Mouse (Mus musculus) forebrain, embryonic 10.5 days (tissue): Measurements from ENCODE around the gene Dnase1. TPM values are rescaled to one million over a fixed set of nuclear protein-coding genes. Genes with fewer than 3 reads are reported as not detected.
"Not testable (repeated sequence)": the region's sequence is repeated elsewhere in the genome, so short reads cannot be mapped to it uniquely, and the experiment has no call there.

ENCODE experiments used
- DNase-seq: peaks from one replicate; pipeline ENCODE4 v3.0.0-alpha.2; 2017; ENCODE audit warnings: low spot score; ENCODE audit errors: extremely low spot score
- H3K27ac ChIP-seq: fragments of 300-500 bp; sonication (generic); 2 replicates; pipeline ENCODE4 v1.5.1; 2016; ENCODE audit warnings: mild to moderate bottlenecking
- H3K27me3 ChIP-seq: fragments of 300-500 bp; sonication (generic); 2 replicates; pipeline ENCODE4 v1.6.1; 2016; ENCODE audit warnings: mild to moderate bottlenecking; ENCODE audit not compliant: poor library complexity, severe bottlenecking
- H3K36me3 ChIP-seq: fragments of 300-500 bp; sonication (generic); replicated peaks from 2 replicates; pipeline ENCODE4 v1.6.1; 2016; ENCODE audit warnings: mild to moderate bottlenecking, moderate library complexity
- H3K4me1 ChIP-seq: fragments of 300-500 bp; sonication (generic); 2 replicates; pipeline ENCODE4 v1.6.1; 2016
- H3K4me3 ChIP-seq: fragments of 300-500 bp; sonication (generic); 2 replicates; pipeline ENCODE4 v1.5.1; 2016; ENCODE audit warnings: mild to moderate bottlenecking, moderate library complexity
- H3K9me3 ChIP-seq: fragments of 300-500 bp; sonication (generic); 2 replicates; pipeline ENCODE4 v1.6.1; 2016; ENCODE audit warnings: mild to moderate bottlenecking, moderate library complexity
- WGBS: fragments of 180-500 bp; shearing (Covaris S2); methylation state at CpG from one replicate; pipeline ENCODE4 v1.1.7; 2016; 5-methylcytosine and 5-hydroxymethylcytosine counted together
- polyA plus RNA-seq: library from polyadenylated mRNA; unstranded; fragments of >200 nt; fragmentation: Nextera tagmentation; extraction: Ambion mirVana; gene quantifications from 2 replicates; pipeline ENCODE4 v1.2.1, GENCODE M21; 2016

Gene Dnase1
- 5.7 and 6.1 TPM in 2 replicates for polyA plus RNA-seq

DNA sequence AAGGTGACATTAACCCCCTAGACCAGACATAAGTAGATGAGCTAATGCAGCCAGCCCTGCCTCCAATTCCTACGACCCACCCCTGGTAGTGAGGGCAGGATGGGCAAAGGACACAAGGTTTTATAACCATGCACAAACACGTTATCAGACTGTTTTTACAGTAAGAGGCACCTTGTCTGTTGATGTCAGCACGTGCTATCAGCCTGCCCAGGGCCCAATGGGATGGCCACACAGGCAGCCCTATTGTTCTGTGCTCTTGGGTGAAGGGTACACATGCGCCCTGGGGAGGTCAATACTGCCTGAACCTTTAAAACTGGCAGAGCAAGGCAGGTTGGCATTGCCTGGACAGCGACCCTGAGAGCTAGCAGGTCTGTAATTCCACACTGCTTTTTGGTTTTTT lies at the start of gene Dnase1:
Dnase1 (plus strand) TSS at position 136 of the 400 bp plus-strand sequence.
- H3K4me3 ChIP-seq, result no peak within 1 kb of the TSS
- H3K4me1 ChIP-seq, result no peaks in the 10 kb centered on the region
- no peaks in the 10 kb centered on the region for H3K9me3 ChIP-seq
- H3K27ac ChIP-seq, result no peak within 1 kb of the TSS
- peaks cover 60% of the 10 kb centered on the region for H3K36me3 ChIP-seq
- H3K27me3 ChIP-seq, result no peaks in the 10 kb centered on the region
- WGBS, result 91% methylated on average over 5 of the region's 5 CpGs
- no peak for DNase-seq

GRCm38 (mm10) chr16:3988410-3988809 lies 48.3 kb upstream of the Dnase1 start:
- Histone ChIP-seq H3K9me3 (no peaks in the 10 kb centered on the region), H3K27me3 (no peaks in the 10 kb centered on the region), H3K4me1 (no peaks in the 10 kb centered on the region), H3K4me3 (no peak overlapping the region), H3K27ac (no peak overlapping the region), H3K36me3 (peaks cover 100% of the 10 kb centered on the region)
- 93% methylated on average over 4 of the region's 4 CpGs for WGBS
- DNase-seq, result no peak

GRCm38 (mm10) chr16:4003489-4004398 lies 33.0 kb upstream of the Dnase1 start, which contains the start of gene Slx4:
TSS of gene Slx4 (minus strand) at chr16:4003770.
- peak; percentile 95 for DNase-seq
- Histone ChIP-seq H3K36me3 (peaks cover 27% of the 10 kb centered on the region), H3K4me3 (peak within 1 kb of the TSS; percentile 90), H3K27me3 (no peaks in the 10 kb centered on the region), H3K9me3 (peaks cover 4% of the 10 kb centered on the region; the same call in 1 of the 2 replicates), H3K27ac (peak within 1 kb of the TSS; percentile 90), H3K4me1 (peaks cover 21% of the 10 kb centered on the region)
- under 1% methylated on average over 58 of the region's 58 CpGs for WGBS

DNA sequence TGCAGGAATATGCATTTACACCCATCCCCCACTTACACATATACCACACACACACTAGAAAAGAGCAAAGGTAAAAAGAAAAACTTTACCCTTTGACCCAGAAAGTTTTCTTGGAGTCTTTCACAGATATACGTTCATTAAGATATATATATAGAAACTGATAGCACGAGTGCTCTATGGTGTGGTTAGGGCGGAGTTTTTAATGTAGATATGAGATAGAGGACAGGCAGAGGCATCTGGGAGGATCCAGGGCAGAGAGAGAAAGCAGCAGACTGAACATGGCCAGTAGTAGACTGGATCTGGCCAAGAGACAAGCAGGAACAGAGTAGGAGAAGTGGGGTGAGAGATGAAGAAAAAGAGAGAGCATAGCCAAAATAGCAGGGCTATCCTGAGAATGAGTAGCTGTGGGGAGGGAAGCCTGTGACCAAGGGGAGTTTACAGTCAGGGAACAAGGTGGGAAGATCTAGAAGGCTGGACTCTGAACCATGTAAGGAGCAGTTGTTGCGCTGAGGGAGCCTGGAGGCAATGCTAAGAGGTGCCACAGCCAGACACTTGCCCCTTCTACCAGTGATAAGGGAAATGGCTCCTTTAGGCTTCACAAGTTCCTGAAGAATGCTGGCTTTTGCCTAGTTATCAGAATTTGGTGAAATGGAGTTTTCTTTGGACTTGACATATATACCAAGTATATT lies 23.7 kb upstream of the Dnase1 start:
- Histone ChIP-seq H3K9me3 (peaks cover 9% of the 10 kb centered on the region), H3K27ac (no peak overlapping the region), H3K27me3 (no peaks in the 10 kb centered on the region), H3K4me3 (no peak overlapping the region), H3K36me3 (no peaks in the 10 kb centered on the region), H3K4me1 (no peaks in the 10 kb centered on the region)
- DNase-seq, result no peak
- 77% methylated on average over 4 of the region's 4 CpGs for WGBS

DNA sequence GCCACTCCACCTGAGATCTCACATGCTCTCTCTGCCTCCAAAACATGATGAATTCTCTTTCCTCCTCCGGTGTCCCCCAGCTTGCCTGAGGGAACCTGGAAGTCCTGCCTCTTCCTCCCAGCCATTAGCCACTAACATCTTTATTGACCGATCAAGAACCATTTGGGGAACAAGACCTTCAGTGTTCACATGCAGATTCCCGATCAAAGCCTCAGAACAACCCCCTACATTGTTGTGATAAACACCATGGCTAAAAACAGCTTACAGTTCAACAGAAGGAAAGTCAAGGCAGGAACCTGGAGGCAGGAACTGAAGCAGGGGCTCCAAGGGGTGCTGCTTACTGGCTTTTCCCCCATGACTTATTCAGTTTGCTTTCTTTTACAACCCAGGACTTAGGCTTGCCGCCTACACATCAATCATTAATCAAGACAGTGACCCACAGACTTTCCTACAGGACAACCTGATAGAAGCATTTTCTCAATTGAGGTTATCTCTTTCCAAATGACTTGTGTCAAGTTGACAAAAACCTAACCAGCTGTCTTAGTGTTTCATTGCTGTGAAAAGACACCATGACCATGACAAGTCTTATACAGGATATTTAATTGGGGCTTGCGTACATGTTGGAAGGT lies 22.6 kb upstream of the Dnase1 start:
- Histone ChIP-seq H3K4me3 (no peak overlapping the region), H3K27ac (no peak overlapping the region), H3K4me1 (no peaks in the 10 kb centered on the region)

GRCm38 (mm10) chr16:4016786-4017185 lies 20.0 kb upstream of the Dnase1 start:
- not testable (repeated sequence) for H3K36me3 ChIP-seq, H3K4me3 ChIP-seq

More for the DNA sequence above, 22.6 kb upstream of the Dnase1 start:
- Histone ChIP-seq H3K36me3 (no peaks in the 10 kb centered on the region), H3K27me3 (no peaks in the 10 kb centered on the region), H3K9me3 (peaks cover 8% of the 10 kb centered on the region)
- 85% methylated on average over 5 of the region's 5 CpGs for WGBS
- no peak for DNase-seq

DNA sequence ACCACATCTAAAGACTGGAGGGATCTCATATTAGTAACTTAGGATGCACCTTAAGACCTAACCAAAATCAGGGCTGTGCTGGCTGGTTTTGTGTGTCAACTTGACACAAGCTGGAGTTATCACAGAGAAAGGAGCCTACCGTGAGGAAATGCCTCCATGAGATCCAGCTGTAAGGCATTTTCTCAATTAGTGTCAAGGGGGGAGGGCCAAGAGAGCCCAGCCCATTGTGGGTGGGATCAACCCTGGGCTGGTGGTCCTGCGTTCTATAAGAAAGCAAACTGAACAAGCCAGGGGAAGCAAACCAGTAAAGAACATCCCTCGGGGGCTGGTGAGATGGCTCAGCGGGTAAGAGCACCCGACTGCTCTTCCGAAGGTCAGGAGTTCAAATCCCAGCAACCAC lies 19.3 kb upstream of the Dnase1 start:
- not testable (repeated sequence) for H3K4me1 ChIP-seq, H3K27me3 ChIP-seq, DNase-seq, H3K4me3 ChIP-seq, H3K27ac ChIP-seq, H3K9me3 ChIP-seq, H3K36me3 ChIP-seq
- 71% methylated on average over 6 of the region's 6 CpGs for WGBS

More at GRCm38 (mm10) chr16:4016786-4017185, 20.0 kb upstream of the Dnase1 start:
- not testable (repeated sequence) for H3K9me3 ChIP-seq, H3K27me3 ChIP-seq, H3K4me1 ChIP-seq, DNase-seq, H3K27ac ChIP-seq
- WGBS, result 83% methylated on average over 17 of the region's 17 CpGs

DNA sequence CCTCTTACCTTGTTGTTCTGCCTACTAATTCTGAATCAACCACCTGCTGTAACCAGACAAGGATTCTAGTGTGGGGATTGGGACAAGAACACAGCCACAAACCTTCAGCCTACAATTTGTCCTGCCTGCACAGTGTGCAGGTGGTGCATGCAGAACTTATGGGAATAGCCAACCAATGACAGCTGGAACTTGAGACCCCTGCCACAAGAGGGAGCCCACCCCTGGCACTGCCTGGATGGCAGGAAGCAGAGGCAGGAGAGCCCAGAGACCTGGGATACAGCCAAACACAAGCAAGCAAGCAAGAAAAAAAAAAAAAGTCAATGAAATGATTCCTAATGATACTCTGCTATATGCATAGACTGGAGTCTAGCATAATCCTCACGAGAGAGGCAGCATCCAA lies 15.5 kb upstream of the Dnase1 start:
- 90% methylated on average over 1 of the region's 1 CpGs for whole genome bisulfite sequencing
- Histone ChIP-seq H3K4me1 (no peaks in the 10 kb centered on the region), H3K27me3 (no peaks in the 10 kb centered on the region), H3K36me3 (no peaks in the 10 kb centered on the region), H3K9me3 (no peaks in the 10 kb centered on the region; the same call in 1 of the 2 replicates), H3K4me3 (no peak overlapping the region), H3K27ac (no peak overlapping the region)
- DNase-seq, result no peak

- no peak overlapping the region for H3K27ac ChIP-seq
- H3K4me3 ChIP-seq, result no peak overlapping the region
- H3K36me3 ChIP-seq, result no peaks in the 10 kb centered on the region
- no peaks in the 10 kb centered on the region; the same call in 1 of the 2 replicates for H3K9me3 ChIP-seq
- no peaks in the 10 kb centered on the region for H3K4me1 ChIP-seq
- H3K27me3 ChIP-seq, result no peaks in the 10 kb centered on the region
- no peak for DNase-seq
- 74% methylated on average over 4 of the region's 4 CpGs for WGBS
Observed at GRCm38 (mm10) chr16:4022719-4023118, 14.0 kb upstream of the Dnase1 start.

- no peak overlapping the region for H3K27ac ChIP-seq
- no peak for DNase-seq
- H3K9me3 ChIP-seq, result peaks cover 3% of the 10 kb centered on the region; the same call in 1 of the 2 replicates
- H3K27me3 ChIP-seq, result no peaks in the 10 kb centered on the region
- H3K36me3 ChIP-seq, result no peaks in the 10 kb centered on the region
- 0 out of 2 replicates have a peak, but pooled peaks cover 3% of the 10 kb centered on the region for H3K4me1 ChIP-seq
- H3K4me3 ChIP-seq, result no peak overlapping the region
- WGBS, result 76% methylated on average over 1 of the region's 1 CpGs
Observed at GRCm38 (mm10) chr16:4026672-4027071, 10.1 kb upstream of the Dnase1 start.

DNA sequence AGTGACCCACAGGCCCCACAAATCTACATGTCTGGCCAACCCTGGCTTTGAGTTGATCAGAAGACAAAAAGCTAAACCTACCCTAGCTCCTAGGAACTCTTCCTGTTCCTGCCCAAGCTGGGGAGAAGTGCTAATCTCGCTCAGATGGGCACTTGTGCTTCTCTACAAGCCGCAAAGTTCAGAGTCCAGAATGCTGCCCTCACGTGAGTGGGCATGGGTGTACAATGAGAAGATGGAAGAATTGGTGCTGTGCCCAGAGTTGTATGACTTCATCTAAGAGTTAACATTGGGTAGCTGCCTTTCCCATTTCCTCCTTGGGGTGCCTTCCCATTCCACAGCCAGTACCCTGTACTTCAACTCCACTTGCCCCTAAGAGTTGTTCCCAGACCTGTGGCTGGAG lies 9.5 kb upstream of the Dnase1 start:
- Histone ChIP-seq H3K27me3 (no peaks in the 10 kb centered on the region), H3K4me1 (0 out of 2 replicates have a peak, but pooled peaks cover 3% of the 10 kb centered on the region), H3K4me3 (no peak overlapping the region), H3K27ac (no peak overlapping the region), H3K36me3 (no peaks in the 10 kb centered on the region), H3K9me3 (peaks cover 3% of the 10 kb centered on the region; the same call in 1 of the 2 replicates)
- no peak for DNase-seq
- 82% methylated on average over 3 of the region's 3 CpGs for WGBS

DNA sequence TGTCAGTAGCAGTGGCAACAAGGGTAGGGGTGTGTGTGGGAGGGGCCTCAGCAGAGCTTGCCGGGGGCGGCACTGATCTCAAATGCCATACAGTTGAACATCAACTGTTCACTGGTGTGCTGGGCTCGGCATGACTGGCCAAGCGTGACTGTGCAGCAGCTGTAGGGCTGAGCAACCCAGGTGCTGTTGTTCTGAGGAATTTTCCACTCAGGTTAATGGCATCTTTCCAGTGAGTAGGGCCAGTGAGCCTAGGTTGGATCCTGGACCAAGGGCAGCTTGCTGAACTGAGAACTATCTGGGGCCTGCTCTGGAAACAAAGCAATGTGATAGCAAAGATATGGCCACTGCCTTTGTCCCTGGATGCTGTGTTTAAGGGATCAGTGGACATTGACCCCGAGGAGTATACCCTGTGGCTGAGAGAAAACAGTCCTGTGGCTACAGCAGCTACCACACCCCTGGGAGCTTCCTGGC lies 7.3 kb upstream of the Dnase1 start:
- Histone ChIP-seq H3K4me3 (no peak overlapping the region), H3K27me3 (no peaks in the 10 kb centered on the region), H3K36me3 (no peaks in the 10 kb centered on the region), H3K4me1 (0 out of 2 replicates have a peak, but pooled peaks cover 3% of the 10 kb centered on the region), H3K27ac (no peak overlapping the region), H3K9me3 (peaks cover 3% of the 10 kb centered on the region; the same call in 1 of the 2 replicates)
- WGBS, result 88% methylated on average over 5 of the region's 5 CpGs
- DNase-seq, result no peak
